Mouse (Mus musculus) thymus, postnatal 36 days (tissue): Measurements from ENCODE around the gene Zbed3.

Experiments used
- DNase-seq, 2 experiments: peaks; one replicate each; pipeline ENCODE4 v3.0.0; 2022; ENCODE audit warnings: mixed read lengths in 2 of 2

The Zbed3 gene

GRCm38 (mm10) chr13:95323400-95323799 lies at the start of gene Zbed3:
TSS of gene Zbed3 (plus strand) at chr13:95323612.
- DNase-seq = no peak

- DNase-seq = no peak
Observed at GRCm38 (mm10) chr13:95278426-95279025, 44.9 kb upstream of the Zbed3 start.

- no peak for DNase-seq
Observed at GRCm38 (mm10) chr13:95281740-95282673, 41.4 kb upstream of the Zbed3 start.

GRCm38 (mm10) chr13:95286989-95287388 lies 36.4 kb upstream of the Zbed3 start:
- DNase-seq = peak; percentile 7 to 11

GRCm38 (mm10) chr13:95288027-95288426 lies 35.4 kb upstream of the Zbed3 start:
- DNase-seq = no peak

GRCm38 (mm10) chr13:95291983-95292382 lies 31.4 kb upstream of the Zbed3 start:
- DNase-seq = no peak

- DNase-seq = no peak
Observed at GRCm38 (mm10) chr13:95299956-95300355, 23.5 kb upstream of the Zbed3 start.

- no peak for DNase-seq
Observed at GRCm38 (mm10) chr13:95306596-95306995, 16.8 kb upstream of the Zbed3 start.

GRCm38 (mm10) chr13:95307100-95307655 lies 16.2 kb upstream of the Zbed3 start:
- DNase-seq = no peak

GRCm38 (mm10) chr13:95312016-95312415 lies 11.4 kb upstream of the Zbed3 start:
- no peak for DNase-seq

- DNase-seq = no peak
Observed at GRCm38 (mm10) chr13:95319153-95319552, 4.3 kb upstream of the Zbed3 start.

- DNase-seq = no peak
Observed at GRCm38 (mm10) chr13:95320451-95320850, 3.0 kb upstream of the Zbed3 start.

- peak; percentile 61 to 62 for DNase-seq
Observed at GRCm38 (mm10) chr13:95323950-95324625, 676 bp downstream of the Zbed3 start.

- DNase-seq = peak; percentile 18 to 25
Observed at GRCm38 (mm10) chr13:95324626-95325079, 1.2 kb downstream of the Zbed3 start.

- DNase-seq = peak; percentile 56 to 62
Observed at GRCm38 (mm10) chr13:95325080-95325906, 1.9 kb downstream of the Zbed3 start.

GRCm38 (mm10) chr13:95325907-95326550 lies 2.6 kb downstream of the Zbed3 start:
- DNase-seq = no peak

GRCm38 (mm10) chr13:95326611-95327344 lies 3.4 kb downstream of the Zbed3 start:
- no peak for DNase-seq

- no peak for DNase-seq
Observed at GRCm38 (mm10) chr13:95327345-95327741, 3.9 kb downstream of the Zbed3 start.

GRCm38 (mm10) chr13:95328767-95329166 lies 5.4 kb downstream of the Zbed3 start:
- no peak for DNase-seq

GRCm38 (mm10) chr13:95330507-95330906 lies 7.1 kb downstream of the Zbed3 start:
- DNase-seq = no peak
